Mouse (Mus musculus): ENCODE measurements around the gene Fanci.

GRCm38 (mm10) chr7:79391471-79391870 is 258 bp upstream of the Fanci start:
- TF ChIP-seq POLR2A (IDR thresholded peaks at IDR 0.05; ENCODE audit: low read depth, low read length) (no peak), CTCF (IDR thresholded peaks at IDR 0.05; ENCODE audit: borderline replicate concordance, insufficient read depth, low read length) (no peak)
